Mouse (Mus musculus): ENCODE data around the gene Pkhd1. TPM values are rescaled to one million over a fixed set of nuclear protein-coding genes. Genes with fewer than 3 reads are reported as not detected.

Gene Pkhd1
- polyA plus RNA-seq, 1 experiment from 2014 or later = 0.10 TPM

DNA sequence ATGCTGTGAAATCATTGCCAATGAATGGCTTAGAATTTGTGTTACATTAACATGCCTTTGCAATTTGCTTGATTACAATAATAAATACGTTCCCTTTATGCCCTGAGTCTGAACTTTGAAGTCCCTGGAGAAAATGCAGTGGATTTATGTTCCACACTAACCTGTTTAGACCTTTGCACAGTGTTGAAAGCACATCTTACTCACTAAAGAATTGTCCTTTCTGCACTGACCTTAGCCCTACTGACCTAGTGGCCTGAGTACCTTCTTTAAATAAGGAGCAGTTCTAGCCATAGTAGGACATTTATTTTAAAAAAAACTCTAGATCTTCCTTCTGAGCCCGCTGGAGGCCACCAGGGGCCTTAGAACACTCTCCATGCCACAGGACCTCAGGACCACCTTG is 467.8 kb downstream of the Pkhd1 start:
- WGBS = 73% methylated on average over 2 of the region's 2 CpGs
- H3K4me3 ChIP-seq (ENCODE audit: low read depth, low read length) = no peak overlapping the region
- H3K36me3 ChIP-seq (ENCODE audit: control insufficient read depth, insufficient read depth, low read length) = no peaks in the 10 kb centered on the region
- no peak for ATAC-seq
- no peaks in the 10 kb centered on the region for H3K27me3 ChIP-seq (ENCODE audit: control insufficient read depth, insufficient read depth, low read depth, low read length)
- H3K4me1 ChIP-seq (ENCODE audit: control insufficient read depth, insufficient read depth, low read length) = no peaks in the 10 kb centered on the region
- H3K9me3 ChIP-seq (replicated peaks; ENCODE audit: control insufficient read depth, low read length, poor library complexity, severe bottlenecking) = no peaks in the 10 kb centered on the region
- H3K27ac ChIP-seq (ENCODE audit: low read length) = no peak overlapping the region
- no peak overlapping the region for H3K9ac ChIP-seq (ENCODE audit: low read depth, low read length)
- no peak overlapping the region for H3K4me2 ChIP-seq (ENCODE audit: low read length)

DNA sequence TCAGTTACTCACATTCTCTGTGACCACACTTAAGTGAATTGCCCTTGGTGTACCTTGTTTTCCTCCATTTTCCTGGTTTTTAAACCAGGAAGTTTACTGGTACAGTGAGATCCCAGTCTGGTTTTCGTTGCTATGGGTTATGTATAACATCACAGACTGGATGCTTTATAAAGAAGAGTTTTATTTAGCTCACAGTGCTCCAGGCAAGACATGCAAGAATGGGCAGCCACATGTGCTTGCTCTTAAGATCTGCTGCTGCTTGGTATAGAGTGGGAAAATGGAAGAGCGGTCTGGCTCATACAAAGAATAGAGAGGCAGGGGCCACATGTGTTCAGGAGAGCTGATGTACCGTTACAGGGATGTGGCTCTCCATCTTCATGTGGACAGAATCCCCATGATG is 481.7 kb downstream of the Pkhd1 start:
- Histone ChIP-seq H3K4me1 (ENCODE audit: control insufficient read depth, insufficient read depth, low read length) (no peaks in the 10 kb centered on the region), H3K4me2 (ENCODE audit: low read length) (no peak overlapping the region), H3K27me3 (ENCODE audit: control insufficient read depth, insufficient read depth, low read depth, low read length) (no peaks in the 10 kb centered on the region; the same call in 1 of the 2 replicates), H3K9ac (ENCODE audit: low read depth, low read length) (no peak overlapping the region), H3K27ac (ENCODE audit: low read length) (no peak overlapping the region), H3K4me3 (ENCODE audit: low read depth, low read length) (no peak overlapping the region), H3K36me3 (ENCODE audit: control insufficient read depth, insufficient read depth, low read length) (no peaks in the 10 kb centered on the region), H3K9me3 (replicated peaks; ENCODE audit: control insufficient read depth, low read length, poor library complexity, severe bottlenecking) (no peaks in the 10 kb centered on the region)
- ATAC-seq = no peak
- WGBS = 73% methylated on average over 3 of the region's 3 CpGs

DNA sequence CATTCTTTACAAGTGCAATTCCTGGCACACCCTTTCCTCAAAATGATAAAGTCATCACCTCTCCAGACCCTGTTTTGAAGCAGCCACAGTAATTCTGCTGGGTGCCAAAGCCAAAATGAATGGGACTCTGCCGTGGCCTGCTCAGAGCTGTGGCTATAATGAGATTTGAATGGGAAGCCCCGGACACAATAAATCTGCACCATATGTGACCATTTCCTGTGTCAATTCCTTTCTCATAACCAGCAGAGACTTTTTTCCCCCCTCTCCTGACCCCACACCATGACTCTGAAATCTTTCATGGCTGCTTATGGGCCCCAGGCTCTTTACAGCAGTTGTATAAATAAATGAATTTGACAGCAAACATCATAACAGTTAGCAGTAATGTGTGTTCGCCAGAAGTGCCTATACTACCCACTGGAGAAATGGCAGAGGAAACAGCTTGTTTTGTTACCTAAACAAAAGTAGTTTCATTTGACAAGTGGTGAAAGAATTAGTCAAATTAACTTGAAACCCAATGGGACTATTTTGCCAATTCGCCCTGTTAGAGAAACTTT is 482.7 kb downstream of the Pkhd1 start:
- no peak for ATAC-seq
- H3K27me3 ChIP-seq (ENCODE audit: control insufficient read depth, insufficient read depth, low read depth, low read length) = no peaks in the 10 kb centered on the region; the same call in 1 of the 2 replicates
- H3K4me2 ChIP-seq (ENCODE audit: low read length) = no peak overlapping the region
- no peak overlapping the region for H3K27ac ChIP-seq (ENCODE audit: low read length)
- WGBS = 33% methylated on average over 4 of the region's 4 CpGs
- H3K4me1 ChIP-seq (ENCODE audit: control insufficient read depth, insufficient read depth, low read length) = no peaks in the 10 kb centered on the region
- H3K9ac ChIP-seq (ENCODE audit: low read depth, low read length) = no peak overlapping the region
- no peak overlapping the region for H3K4me3 ChIP-seq (ENCODE audit: low read depth, low read length)
- no peaks in the 10 kb centered on the region for H3K9me3 ChIP-seq (replicated peaks; ENCODE audit: control insufficient read depth, low read length, poor library complexity, severe bottlenecking)
- no peaks in the 10 kb centered on the region for H3K36me3 ChIP-seq (ENCODE audit: control insufficient read depth, insufficient read depth, low read length)

DNA sequence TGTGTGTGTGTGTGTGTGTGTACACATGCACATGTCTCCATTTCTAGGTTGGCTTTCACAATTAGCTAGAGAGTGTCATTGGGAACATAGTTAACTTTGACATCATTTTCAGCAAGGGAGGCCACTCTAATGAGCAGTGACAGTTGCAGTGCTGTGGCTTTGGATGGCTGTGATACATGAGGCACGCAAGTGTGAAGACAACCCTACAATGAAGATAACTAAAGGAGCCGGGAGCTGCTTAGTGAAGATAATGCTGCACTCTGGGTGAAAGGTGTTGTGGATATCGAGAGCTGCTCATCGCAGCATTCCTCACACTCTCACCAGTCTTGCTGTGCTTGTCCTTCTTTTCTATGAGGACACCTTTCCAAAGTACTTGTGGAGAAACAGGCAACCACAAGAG is 484.2 kb downstream of the Pkhd1 start:
- Histone ChIP-seq H3K4me2 (ENCODE audit: low read length) (no peak overlapping the region), H3K9ac (ENCODE audit: low read depth, low read length) (no peak overlapping the region), H3K4me1 (ENCODE audit: control insufficient read depth, insufficient read depth, low read length) (no peaks in the 10 kb centered on the region), H3K27ac (ENCODE audit: low read length) (no peak overlapping the region), H3K27me3 (ENCODE audit: control insufficient read depth, insufficient read depth, low read depth, low read length) (no peaks in the 10 kb centered on the region; the same call in 1 of the 2 replicates), H3K9me3 (replicated peaks; ENCODE audit: control insufficient read depth, low read length, poor library complexity, severe bottlenecking) (no peaks in the 10 kb centered on the region), H3K36me3 (ENCODE audit: control insufficient read depth, insufficient read depth, low read length) (no peaks in the 10 kb centered on the region), H3K4me3 (ENCODE audit: low read depth, low read length) (no peak overlapping the region)
- WGBS = 83% methylated on average over 4 of the region's 4 CpGs
- no peak for ATAC-seq

DNA sequence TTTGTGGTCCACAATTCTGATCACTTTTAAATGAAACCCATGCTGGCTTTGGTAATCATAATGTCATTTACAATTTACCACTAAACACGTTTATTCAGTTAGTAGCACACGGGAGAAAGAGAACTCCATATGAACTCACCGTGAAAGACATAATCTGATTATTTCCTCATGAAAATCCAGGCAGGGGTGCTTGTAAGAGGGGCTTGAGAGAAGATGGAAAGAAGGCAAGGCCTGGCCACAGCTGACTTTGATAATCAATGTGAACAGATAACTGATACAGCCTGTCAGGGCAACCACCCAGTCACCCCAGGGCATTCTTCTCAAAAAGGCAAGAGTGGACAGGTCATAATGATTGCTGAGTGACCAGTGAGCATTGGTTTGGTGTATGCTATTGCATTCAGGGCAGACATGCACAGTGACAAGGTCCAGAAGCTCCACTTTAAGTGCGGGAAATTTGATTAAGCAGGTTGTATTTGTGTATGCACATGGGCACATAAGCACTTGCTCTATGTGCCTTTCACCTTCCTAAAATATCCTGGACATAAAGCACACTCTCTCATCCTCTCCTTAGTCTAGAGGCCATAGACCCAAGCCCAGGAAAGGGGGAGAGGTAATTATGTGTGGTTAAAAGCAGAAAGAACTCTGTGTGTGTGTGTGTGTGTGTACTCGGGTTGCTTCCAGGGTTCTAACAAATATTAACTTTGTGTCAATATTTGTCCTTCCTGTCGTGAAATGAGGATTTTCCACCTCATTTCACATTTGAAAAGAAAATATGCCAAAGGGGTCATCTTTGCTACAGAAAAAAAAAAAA is 485.9 kb downstream of the Pkhd1 start:
- Histone ChIP-seq H3K4me2 (ENCODE audit: low read length) (no peak overlapping the region), H3K36me3 (ENCODE audit: control insufficient read depth, insufficient read depth, low read length) (no peaks in the 10 kb centered on the region), H3K9me3 (replicated peaks; ENCODE audit: control insufficient read depth, low read length, poor library complexity, severe bottlenecking) (no peaks in the 10 kb centered on the region), H3K27ac (ENCODE audit: low read length) (no peak overlapping the region), H3K9ac (ENCODE audit: low read depth, low read length) (no peak overlapping the region), H3K4me3 (ENCODE audit: low read depth, low read length) (no peak overlapping the region), H3K4me1 (ENCODE audit: control insufficient read depth, insufficient read depth, low read length) (no peaks in the 10 kb centered on the region), H3K27me3 (ENCODE audit: control insufficient read depth, insufficient read depth, low read depth, low read length) (no peaks in the 10 kb centered on the region; the same call in 1 of the 2 replicates)
- 42% methylated on average over 6 of the region's 6 CpGs for WGBS
- no peak for ATAC-seq

DNA sequence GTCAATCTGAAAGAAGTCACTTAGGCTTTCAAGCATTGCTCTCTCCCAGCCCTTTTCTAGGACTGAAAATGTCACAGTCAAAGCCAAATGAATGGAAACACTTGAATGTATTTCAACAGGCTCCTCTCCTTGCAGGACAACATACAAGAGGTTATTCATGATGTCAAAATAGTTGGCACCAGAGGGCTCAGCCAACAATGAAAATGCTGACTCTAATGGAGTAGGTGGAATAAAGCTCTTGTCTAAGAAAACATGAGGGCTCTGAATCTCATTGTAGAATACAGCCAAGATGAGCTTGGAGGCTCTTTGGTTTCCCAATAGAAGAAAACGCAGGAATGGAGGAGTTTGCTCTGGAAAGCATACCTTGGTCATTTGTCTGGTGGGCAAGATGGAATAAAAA is 500.5 kb downstream of the Pkhd1 start:
- WGBS = 84% methylated on average over 1 of the region's 1 CpGs
- ATAC-seq = no peak
- no peaks in the 10 kb centered on the region for H3K36me3 ChIP-seq (ENCODE audit: control insufficient read depth, insufficient read depth, low read length)
- H3K4me1 ChIP-seq (ENCODE audit: control insufficient read depth, insufficient read depth, low read length) = no peaks in the 10 kb centered on the region
- H3K4me2 ChIP-seq (ENCODE audit: low read length) = no peak overlapping the region
- no peak overlapping the region for H3K4me3 ChIP-seq (ENCODE audit: low read depth, low read length)
- no peaks in the 10 kb centered on the region for H3K27me3 ChIP-seq (ENCODE audit: control insufficient read depth, insufficient read depth, low read depth, low read length)
- no peak overlapping the region for H3K9ac ChIP-seq (ENCODE audit: low read depth, low read length)
- no peak overlapping the region for H3K27ac ChIP-seq (ENCODE audit: low read length)
- no peaks in the 10 kb centered on the region for H3K9me3 ChIP-seq (replicated peaks; ENCODE audit: control insufficient read depth, low read length, poor library complexity, severe bottlenecking)

DNA sequence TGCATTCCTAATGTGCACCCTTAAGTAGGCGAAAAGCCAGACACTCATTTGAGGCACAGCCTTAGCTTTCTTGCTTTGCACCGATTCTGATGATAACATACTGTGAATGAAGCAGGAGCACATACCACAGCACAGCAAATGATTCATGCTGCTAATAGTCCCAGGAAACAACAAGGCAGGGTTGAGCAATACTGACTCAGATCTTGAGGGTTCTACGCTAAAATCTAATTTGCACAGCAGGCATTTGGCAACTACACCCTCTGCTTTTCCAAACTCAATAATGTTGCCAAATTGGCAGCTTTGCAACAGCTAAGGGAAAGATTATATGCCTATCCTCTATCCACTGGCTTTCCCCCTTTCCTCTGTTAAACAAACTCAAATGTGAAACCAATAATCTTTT is 548.1 kb downstream of the Pkhd1 start:
- ATAC-seq = no peak
- no peak overlapping the region for H3K4me3 ChIP-seq (ENCODE audit: low read depth, low read length)
- H3K4me1 ChIP-seq (ENCODE audit: control insufficient read depth, insufficient read depth, low read length) = no peaks in the 10 kb centered on the region
- no peak overlapping the region for H3K4me2 ChIP-seq (ENCODE audit: low read length)
- H3K9me3 ChIP-seq (replicated peaks; ENCODE audit: control insufficient read depth, low read length, poor library complexity, severe bottlenecking) = no peaks in the 10 kb centered on the region
- H3K27me3 ChIP-seq (ENCODE audit: control insufficient read depth, insufficient read depth, low read depth, low read length) = no peaks in the 10 kb centered on the region
- no peaks in the 10 kb centered on the region for H3K36me3 ChIP-seq (ENCODE audit: control insufficient read depth, insufficient read depth, low read length)
- H3K27ac ChIP-seq (ENCODE audit: low read length) = no peak overlapping the region
- WGBS = 68% methylated on average over 3 of the region's 3 CpGs
- H3K9ac ChIP-seq (ENCODE audit: low read depth, low read length) = no peak overlapping the region

DNA sequence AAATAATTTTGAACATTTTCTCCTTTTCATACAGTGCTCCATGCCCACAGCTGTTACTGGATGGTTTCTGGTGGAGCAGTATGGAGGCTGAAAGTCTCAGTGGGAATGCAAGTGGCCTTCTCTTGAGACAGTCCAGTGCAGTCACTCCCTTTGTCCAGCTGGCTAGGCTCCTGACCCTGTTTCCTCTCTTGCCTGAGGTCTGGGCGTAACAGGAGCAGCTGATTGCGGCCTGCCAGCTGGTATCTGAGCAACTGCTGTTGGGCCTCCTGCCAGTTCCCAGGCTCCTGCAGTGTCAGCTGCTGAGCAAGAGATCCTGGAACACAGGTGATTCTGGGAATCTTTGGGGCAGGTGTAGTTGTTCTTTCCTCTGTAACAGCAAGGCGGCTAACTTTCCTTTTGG is 559.6 kb downstream of the Pkhd1 start:
- no peak overlapping the region for H3K9ac ChIP-seq (ENCODE audit: low read depth, low read length)
- H3K4me2 ChIP-seq (ENCODE audit: low read length) = no peak overlapping the region
- no peaks in the 10 kb centered on the region for H3K4me1 ChIP-seq (ENCODE audit: control insufficient read depth, insufficient read depth, low read length)
- WGBS = 54% methylated on average over 3 of the region's 3 CpGs
- no peaks in the 10 kb centered on the region for H3K36me3 ChIP-seq (ENCODE audit: control insufficient read depth, insufficient read depth, low read length)
- no peak for ATAC-seq
- H3K27ac ChIP-seq (ENCODE audit: low read length) = no peak overlapping the region
- H3K9me3 ChIP-seq (replicated peaks; ENCODE audit: control insufficient read depth, low read length, poor library complexity, severe bottlenecking) = no peaks in the 10 kb centered on the region
- no peak overlapping the region for H3K4me3 ChIP-seq (ENCODE audit: low read depth, low read length)
- H3K27me3 ChIP-seq (ENCODE audit: control insufficient read depth, insufficient read depth, low read depth, low read length) = no peaks in the 10 kb centered on the region

DNA sequence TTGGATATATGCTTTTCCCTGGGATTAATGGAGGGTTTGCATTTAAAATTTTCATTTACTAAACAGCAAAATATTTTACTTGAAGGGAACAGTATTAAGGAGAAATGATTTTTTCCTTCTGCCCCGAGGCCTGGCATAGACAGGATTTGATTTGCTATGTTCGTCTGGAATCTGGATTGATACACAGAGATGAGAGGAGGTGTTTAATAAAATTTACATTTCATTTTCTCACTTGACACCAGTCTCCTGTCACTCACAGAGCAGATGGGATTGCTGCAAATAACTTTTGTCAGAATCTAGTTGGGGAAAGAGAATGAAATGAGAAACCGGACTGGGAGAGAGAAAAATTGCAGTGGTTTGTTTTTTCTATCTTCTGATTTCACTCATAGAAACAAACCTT is 578.5 kb downstream of the Pkhd1 start:
- H3K27ac ChIP-seq (ENCODE audit: low read length) = no peak overlapping the region
- no peaks in the 10 kb centered on the region for H3K9me3 ChIP-seq (replicated peaks; ENCODE audit: control insufficient read depth, low read length, poor library complexity, severe bottlenecking)
- H3K36me3 ChIP-seq (ENCODE audit: control insufficient read depth, insufficient read depth, low read length) = no peaks in the 10 kb centered on the region
- no peaks in the 10 kb centered on the region for H3K27me3 ChIP-seq (ENCODE audit: control insufficient read depth, insufficient read depth, low read depth, low read length)
- no peaks in the 10 kb centered on the region; the same call in 1 of the 2 replicates for H3K4me1 ChIP-seq (ENCODE audit: control insufficient read depth, insufficient read depth, low read length)
- 67% methylated on average over 3 of the region's 3 CpGs for WGBS
- H3K4me2 ChIP-seq (ENCODE audit: low read length) = no peak overlapping the region
- ATAC-seq = no peak
- no peak overlapping the region for H3K4me3 ChIP-seq (ENCODE audit: low read depth, low read length)
- H3K9ac ChIP-seq (ENCODE audit: low read depth, low read length) = no peak overlapping the region

Data from midbrain, embryonic 16.5 days (tissue).